Mouse (Mus musculus): Measurements from ENCODE around the gene Prrg3. TPM values are rescaled to one million over a fixed set of nuclear protein-coding genes. Genes with fewer than 3 reads are reported as not detected.
A peak's percentile ranks its signal among the peaks of the same experiment; 100 is the strongest.

The Prrg3 gene
- 6.8 and 7.9 TPM in 2 replicates for polyA plus RNA-seq (2014; fragmentation: Nextera tagmentation; extraction: Ambion mirVana)

DNA sequence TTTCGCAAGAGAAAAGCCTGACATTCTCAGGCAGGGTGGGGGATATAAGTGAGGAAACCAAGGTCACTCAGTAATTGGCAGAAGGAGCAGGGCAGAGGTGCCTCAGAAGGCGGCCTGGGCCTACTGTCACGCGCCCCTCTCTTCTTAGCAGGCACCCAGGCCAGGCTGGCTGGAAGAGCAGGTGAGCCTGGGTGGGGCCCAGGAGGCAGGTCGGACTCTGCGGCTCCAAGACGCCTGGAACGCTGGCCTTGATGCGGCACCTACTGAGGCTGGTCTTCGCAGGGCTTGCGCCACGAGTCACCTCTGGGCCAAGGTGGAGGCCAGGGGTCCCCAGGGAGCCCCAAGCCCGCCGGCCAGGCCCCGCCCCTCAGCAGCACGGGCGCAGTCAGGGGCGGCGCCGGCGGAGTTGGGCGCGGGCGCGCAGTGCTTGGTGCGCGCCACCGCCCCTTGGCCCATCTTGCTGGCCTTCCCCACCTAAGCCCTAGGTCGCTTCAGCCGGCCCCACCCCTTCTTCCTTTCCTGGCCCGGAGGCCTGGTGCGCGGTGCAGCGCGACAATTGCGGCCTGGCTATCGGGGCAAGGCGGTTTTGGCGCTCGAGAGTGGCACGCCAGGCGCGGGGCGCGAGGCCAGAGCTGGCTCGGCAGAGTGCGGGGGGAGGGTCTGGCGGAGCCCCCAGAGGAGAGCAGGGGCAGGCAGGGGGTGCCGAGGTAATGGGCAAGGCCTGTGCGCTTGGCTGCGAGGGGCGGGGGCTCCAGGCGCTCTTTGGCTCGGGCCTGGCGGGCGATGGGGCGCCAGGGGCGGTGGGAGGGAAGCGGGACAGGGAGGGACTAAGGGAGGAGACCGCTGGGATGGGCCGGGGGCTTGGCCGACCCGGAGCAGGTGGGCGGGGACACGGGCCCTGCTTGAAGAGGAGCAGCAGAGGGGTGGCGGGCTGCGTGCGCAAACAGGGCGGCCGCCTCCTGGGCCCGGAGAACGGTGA lies at the start of gene Prrg3:
Gene Prrg3 (plus strand): TSS at position 552 of the 979 bp plus-strand sequence.
- H3K9me3 ChIP-seq (replicated peaks; ENCODE audit: control insufficient read depth, low read length): no peaks in the 10 kb centered on the region
- WGBS: 11% methylated on average over 48 of the region's 72 CpGs
- peak; percentile 93 for ATAC-seq (replicated peaks; ENCODE audit: insufficient number of reproducible peaks, low FRiP score, low TSS enrichment, low read depth)
- H3K27ac ChIP-seq (replicated peaks; ENCODE audit: low read depth, low read length): no peak within 1 kb of the TSS
- peak; percentile 77 for DNase-seq (ENCODE audit: low spot score)
- H3K9ac ChIP-seq (replicated peaks; ENCODE audit: low read length): peak within 1 kb of the TSS; percentile 70
- H3K4me3 ChIP-seq (ENCODE audit: low read depth, low read length): peak within 1 kb of the TSS; percentile 43
- H3K4me2 ChIP-seq (ENCODE audit: low read depth, low read length): peak within 1 kb of the TSS; percentile 67
- H3K36me3 ChIP-seq (replicated peaks; ENCODE audit: control insufficient read depth, insufficient read depth, low read depth, low read length): no peaks in the 10 kb centered on the region
- H3K27me3 ChIP-seq (ENCODE audit: control insufficient read depth, insufficient read depth, low read length): no peaks in the 10 kb centered on the region; the same call in 1 of the 2 replicates
- no peaks in the 10 kb centered on the region for H3K4me1 ChIP-seq (ENCODE audit: control insufficient read depth, insufficient read depth, low read length)

- Histone ChIP-seq H3K4me1 (ENCODE audit: control insufficient read depth, insufficient read depth, low read length) (no peaks in the 10 kb centered on the region), H3K9me3 (replicated peaks; ENCODE audit: control insufficient read depth, low read length) (no peaks in the 10 kb centered on the region), H3K27ac (replicated peaks; ENCODE audit: low read depth, low read length) (no peak overlapping the region), H3K4me2 (ENCODE audit: low read depth, low read length) (no peak overlapping the region), H3K9ac (replicated peaks; ENCODE audit: low read length) (no peak overlapping the region), H3K36me3 (replicated peaks; ENCODE audit: control insufficient read depth, insufficient read depth, low read depth, low read length) (no peaks in the 10 kb centered on the region), H3K4me3 (ENCODE audit: low read depth, low read length) (no peak overlapping the region), H3K27me3 (ENCODE audit: control insufficient read depth, insufficient read depth, low read length) (no peaks in the 10 kb centered on the region)
- ATAC-seq (replicated peaks; ENCODE audit: insufficient number of reproducible peaks, low FRiP score, low TSS enrichment, low read depth): no peak; the same call in 1 of the 2 replicates
- DNase-seq (ENCODE audit: low spot score): peak; percentile 72
- 29% methylated on average over 3 of the region's 3 CpGs for WGBS
Observed at GRCm38 (mm10) chrX:71946631-71947030, 15.8 kb upstream of the Prrg3 start.

- Histone ChIP-seq H3K27ac (replicated peaks; ENCODE audit: low read depth, low read length) (no peak overlapping the region), H3K9ac (replicated peaks; ENCODE audit: low read length) (no peak overlapping the region), H3K9me3 (replicated peaks; ENCODE audit: control insufficient read depth, low read length) (no peaks in the 10 kb centered on the region), H3K36me3 (replicated peaks; ENCODE audit: control insufficient read depth, insufficient read depth, low read depth, low read length) (no peaks in the 10 kb centered on the region), H3K4me1 (ENCODE audit: control insufficient read depth, insufficient read depth, low read length) (no peaks in the 10 kb centered on the region), H3K4me2 (ENCODE audit: low read depth, low read length) (no peak overlapping the region), H3K27me3 (ENCODE audit: control insufficient read depth, insufficient read depth, low read length) (no peaks in the 10 kb centered on the region; the same call in 1 of the 2 replicates), H3K4me3 (ENCODE audit: low read depth, low read length) (no peak overlapping the region)
- ATAC-seq (replicated peaks; ENCODE audit: insufficient number of reproducible peaks, low FRiP score, low TSS enrichment, low read depth) (no peak), DNase-seq (ENCODE audit: low spot score) (no peak)
Observed at GRCm38 (mm10) chrX:71958366-71958765, 4.1 kb upstream of the Prrg3 start.

GRCm38 (mm10) chrX:71963275-71963912 lies 970 bp downstream of the Prrg3 start:
- 40% methylated on average over 9 of the region's 9 CpGs for WGBS
- no peak for ATAC-seq (replicated peaks; ENCODE audit: insufficient number of reproducible peaks, low FRiP score, low TSS enrichment, low read depth)

GRCm38 (mm10) chrX:71968216-71968615 lies 5.8 kb downstream of the Prrg3 start:
- Histone ChIP-seq H3K9ac (replicated peaks; ENCODE audit: low read length) (no peak overlapping the region), H3K4me3 (ENCODE audit: low read depth, low read length) (no peak overlapping the region), H3K4me2 (ENCODE audit: low read depth, low read length) (no peak overlapping the region), H3K36me3 (replicated peaks; ENCODE audit: control insufficient read depth, insufficient read depth, low read depth, low read length) (no peaks in the 10 kb centered on the region), H3K27ac (replicated peaks; ENCODE audit: low read depth, low read length) (no peak overlapping the region), H3K27me3 (ENCODE audit: control insufficient read depth, insufficient read depth, low read length) (no peaks in the 10 kb centered on the region), H3K9me3 (replicated peaks; ENCODE audit: control insufficient read depth, low read length) (no peaks in the 10 kb centered on the region), H3K4me1 (ENCODE audit: control insufficient read depth, insufficient read depth, low read length) (no peaks in the 10 kb centered on the region)
- DNase-seq (ENCODE audit: low spot score) (no peak), ATAC-seq (replicated peaks; ENCODE audit: insufficient number of reproducible peaks, low FRiP score, low TSS enrichment, low read depth) (no peak)
- 83% methylated on average over 1 of the region's 1 CpGs for WGBS

More at GRCm38 (mm10) chrX:71963275-71963912, 970 bp downstream of the Prrg3 start:
- no peak for DNase-seq (ENCODE audit: low spot score)
- peak overlapping the region; percentile 43 for H3K9ac ChIP-seq (replicated peaks; ENCODE audit: low read length)
- H3K9me3 ChIP-seq (replicated peaks; ENCODE audit: control insufficient read depth, low read length): no peaks in the 10 kb centered on the region
- peak overlapping the region; percentile 67 for H3K4me2 ChIP-seq (ENCODE audit: low read depth, low read length)
- no peaks in the 10 kb centered on the region for H3K36me3 ChIP-seq (replicated peaks; ENCODE audit: control insufficient read depth, insufficient read depth, low read depth, low read length)
- peak overlapping the region; percentile 43 for H3K4me3 ChIP-seq (ENCODE audit: low read depth, low read length)
- H3K27me3 ChIP-seq (ENCODE audit: control insufficient read depth, insufficient read depth, low read length): no peaks in the 10 kb centered on the region; the same call in 1 of the 2 replicates
- H3K27ac ChIP-seq (replicated peaks; ENCODE audit: low read depth, low read length): no peak overlapping the region
- H3K4me1 ChIP-seq (ENCODE audit: control insufficient read depth, insufficient read depth, low read length): no peaks in the 10 kb centered on the region

- Histone ChIP-seq H3K36me3 (replicated peaks; ENCODE audit: control insufficient read depth, insufficient read depth, low read depth, low read length) (no peaks in the 10 kb centered on the region), H3K4me3 (ENCODE audit: low read depth, low read length) (no peak overlapping the region), H3K4me2 (ENCODE audit: low read depth, low read length) (no peak overlapping the region), H3K9me3 (replicated peaks; ENCODE audit: control insufficient read depth, low read length) (no peaks in the 10 kb centered on the region), H3K9ac (replicated peaks; ENCODE audit: low read length) (no peak overlapping the region), H3K27ac (replicated peaks; ENCODE audit: low read depth, low read length) (no peak overlapping the region), H3K27me3 (ENCODE audit: control insufficient read depth, insufficient read depth, low read length) (no peaks in the 10 kb centered on the region), H3K4me1 (ENCODE audit: control insufficient read depth, insufficient read depth, low read length) (no peaks in the 10 kb centered on the region)
- no peak for DNase-seq (ENCODE audit: low spot score)
- no peak for ATAC-seq (replicated peaks; ENCODE audit: insufficient number of reproducible peaks, low FRiP score, low TSS enrichment, low read depth)
- WGBS: 79% methylated on average over 6 of the region's 6 CpGs
Observed at GRCm38 (mm10) chrX:71968816-71969215, 6.4 kb downstream of the Prrg3 start.

DNA sequence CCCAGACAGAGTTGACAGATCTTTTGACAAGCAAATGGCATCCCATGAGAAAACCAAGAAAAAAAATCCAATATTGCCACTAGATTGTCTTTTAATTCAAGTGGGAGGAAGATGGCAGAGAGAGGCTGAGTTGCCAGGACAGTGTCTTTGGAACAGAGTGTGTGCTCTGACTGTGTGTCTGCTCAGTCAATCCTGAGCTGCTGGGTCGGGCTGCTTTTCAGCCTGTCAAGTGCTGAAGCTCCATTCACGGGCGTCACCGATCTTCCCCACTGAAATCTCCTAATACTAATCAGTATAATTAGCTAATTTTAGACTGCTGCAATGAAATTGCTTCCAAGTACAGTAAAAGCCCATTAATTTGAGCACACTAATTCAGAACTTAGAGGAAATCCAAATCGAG lies 8.9 kb downstream of the Prrg3 start:
- Histone ChIP-seq H3K4me2 (ENCODE audit: low read depth, low read length) (no peak overlapping the region), H3K9me3 (replicated peaks; ENCODE audit: control insufficient read depth, low read length) (no peaks in the 10 kb centered on the region), H3K9ac (replicated peaks; ENCODE audit: low read length) (no peak overlapping the region), H3K27ac (replicated peaks; ENCODE audit: low read depth, low read length) (no peak overlapping the region), H3K4me1 (ENCODE audit: control insufficient read depth, insufficient read depth, low read length) (no peaks in the 10 kb centered on the region), H3K36me3 (replicated peaks; ENCODE audit: control insufficient read depth, insufficient read depth, low read depth, low read length) (no peaks in the 10 kb centered on the region), H3K4me3 (ENCODE audit: low read depth, low read length) (no peak overlapping the region), H3K27me3 (ENCODE audit: control insufficient read depth, insufficient read depth, low read length) (no peaks in the 10 kb centered on the region)
- no peak for DNase-seq (ENCODE audit: low spot score)
- no peak for ATAC-seq (replicated peaks; ENCODE audit: insufficient number of reproducible peaks, low FRiP score, low TSS enrichment, low read depth)
- 65% methylated on average over 5 of the region's 5 CpGs for WGBS

- no peaks in the 10 kb centered on the region for H3K9me3 ChIP-seq (replicated peaks; ENCODE audit: control insufficient read depth, low read length)
- H3K4me3 ChIP-seq (ENCODE audit: low read depth, low read length): no peak within 1 kb of the TSS
- DNase-seq (ENCODE audit: low spot score) (no peak), ATAC-seq (replicated peaks; ENCODE audit: insufficient number of reproducible peaks, low FRiP score, low TSS enrichment, low read depth) (no peak)
- H3K4me2 ChIP-seq (ENCODE audit: low read depth, low read length): no peak within 1 kb of the TSS
- WGBS: 57% methylated on average over 2 of the region's 2 CpGs
- H3K36me3 ChIP-seq (replicated peaks; ENCODE audit: control insufficient read depth, insufficient read depth, low read depth, low read length): no peaks in the 10 kb centered on the region
- H3K27me3 ChIP-seq (ENCODE audit: control insufficient read depth, insufficient read depth, low read length): no peaks in the 10 kb centered on the region
- no peak within 1 kb of the TSS for H3K9ac ChIP-seq (replicated peaks; ENCODE audit: low read length)
- H3K4me1 ChIP-seq (ENCODE audit: control insufficient read depth, insufficient read depth, low read length): no peaks in the 10 kb centered on the region
- H3K27ac ChIP-seq (replicated peaks; ENCODE audit: low read depth, low read length): no peak within 1 kb of the TSS
Observed at GRCm38 (mm10) chrX:71972686-71973085, 10.3 kb downstream of the Prrg3 start, which contains the start of gene Fate1. Gene Fate1, plus strand, starts transcription at chrX:71972986.
